Mouse (Mus musculus): ENCODE measurements around the gene Sfxn5.

GRCm38 (mm10) chr6:85232836-85233623, 100.2 kb downstream of the Sfxn5 start:
- TF ChIP-seq EP300 (IDR thresholded peaks at IDR 0.05; ENCODE audit: low read depth), result no peak
- TF ChIP-seq CTCF (IDR thresholded peaks at IDR 0.05; ENCODE audit: low read depth), result no peak

Data from liver, embryonic 14.5 days (tissue).